Mouse (Mus musculus): ENCODE measurements around the gene Olfr204.
"Not testable (repeated sequence)": the region's sequence is repeated elsewhere in the genome, so short reads cannot be mapped to it uniquely, and the experiment has no call there.

The Olfr204 gene

DNA sequence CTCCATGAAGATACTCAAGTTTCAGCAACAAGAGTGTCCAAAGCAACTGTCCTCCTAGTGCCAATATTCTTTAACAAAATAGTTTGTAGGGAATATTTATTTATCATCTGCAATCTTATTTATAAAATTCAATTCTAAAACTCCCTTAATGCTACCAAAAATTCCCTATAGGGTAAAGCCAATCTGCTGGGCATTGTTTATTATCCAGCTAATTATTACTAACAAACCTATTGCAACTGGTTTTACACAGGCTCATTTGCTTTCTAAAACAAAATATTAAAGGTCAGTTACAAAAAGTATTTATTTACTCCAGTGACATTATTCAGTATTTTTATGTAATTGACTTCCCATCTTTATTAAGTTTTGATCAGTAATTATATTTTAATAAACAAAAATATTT is at the start of gene Olfr204:
Olfr204 (minus strand) TSS at position 101 of the 400 bp plus-strand sequence.
- no peak for DNase-seq (ENCODE audit: inconsistent ontology term)

- no peak for DNase-seq (ENCODE audit: inconsistent ontology term)
Observed at GRCm38 (mm10) chr16:59363893-59364292, 45.8 kb upstream of the Olfr204 start, which contains the start of gene Olfr209. Olfr209 (minus strand) TSS chr16:59363993.

DNA sequence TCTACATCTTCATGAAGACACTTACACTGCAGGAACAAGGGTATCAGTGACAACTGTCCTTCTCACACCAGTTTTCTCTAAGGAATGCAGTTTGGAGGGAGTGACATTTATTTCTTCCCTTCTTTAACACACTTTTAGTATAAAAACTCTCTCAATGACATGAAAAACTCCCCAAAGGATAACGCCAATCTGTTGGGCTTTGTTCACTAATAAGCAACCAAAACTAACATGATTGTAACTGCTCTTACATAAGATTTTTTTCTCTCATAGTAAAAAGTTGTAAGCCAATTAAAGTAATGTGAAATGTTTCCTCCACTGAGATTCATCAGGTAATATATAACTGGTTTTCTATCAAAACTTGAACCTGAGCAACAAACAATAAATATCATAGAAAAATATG is 31.1 kb upstream of the Olfr204 start, which contains the start of gene Olfr206:
Olfr206 (minus strand) TSS at position 101 of the 400 bp plus-strand sequence.
- no peak for DNase-seq (ENCODE audit: inconsistent ontology term)

DNA sequence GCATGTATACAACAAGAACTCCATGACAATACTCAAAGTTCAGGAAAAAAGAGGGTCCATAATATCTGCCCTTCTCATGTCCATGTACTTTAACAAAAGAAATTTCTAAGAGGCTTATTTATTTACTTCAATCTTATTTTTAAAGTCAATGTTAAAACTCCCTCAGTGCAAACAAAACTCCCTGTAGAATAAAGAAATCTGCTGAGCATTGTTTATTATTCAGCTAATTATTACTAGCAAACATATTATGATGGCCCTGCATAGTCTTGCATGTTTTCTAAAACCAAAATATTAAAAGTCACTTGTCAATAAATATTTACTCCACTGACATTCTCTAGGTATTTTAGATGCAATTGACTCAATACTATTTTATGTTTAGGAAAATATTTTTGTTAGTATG is 13.0 kb upstream of the Olfr204 start, which contains the start of gene Olfr205:
Olfr205 (minus strand) TSS at position 101 of the 400 bp plus-strand sequence.
- no peak for DNase-seq (ENCODE audit: inconsistent ontology term)

DNA sequence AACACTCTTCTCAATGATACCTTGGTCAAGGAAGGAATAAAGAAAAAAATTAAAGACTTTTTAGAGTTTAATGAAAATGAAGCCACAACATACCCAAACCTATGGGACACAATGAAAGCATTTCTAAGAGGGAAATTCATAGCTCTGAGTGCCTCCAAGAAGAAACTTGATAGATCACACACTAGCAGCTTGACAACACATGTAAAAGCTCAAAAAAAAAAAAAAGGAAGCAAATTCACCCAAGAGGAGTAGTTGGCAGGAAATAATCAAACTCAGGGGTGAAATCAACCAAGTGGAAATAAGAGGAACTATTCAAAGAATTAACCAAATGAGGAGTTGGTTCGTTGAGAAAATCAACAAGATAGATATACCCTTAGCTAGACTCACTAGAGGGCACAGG is 5.2 kb upstream of the Olfr204 start:
- not testable (repeated sequence) for DNase-seq (ENCODE audit: inconsistent ontology term)

DNA sequence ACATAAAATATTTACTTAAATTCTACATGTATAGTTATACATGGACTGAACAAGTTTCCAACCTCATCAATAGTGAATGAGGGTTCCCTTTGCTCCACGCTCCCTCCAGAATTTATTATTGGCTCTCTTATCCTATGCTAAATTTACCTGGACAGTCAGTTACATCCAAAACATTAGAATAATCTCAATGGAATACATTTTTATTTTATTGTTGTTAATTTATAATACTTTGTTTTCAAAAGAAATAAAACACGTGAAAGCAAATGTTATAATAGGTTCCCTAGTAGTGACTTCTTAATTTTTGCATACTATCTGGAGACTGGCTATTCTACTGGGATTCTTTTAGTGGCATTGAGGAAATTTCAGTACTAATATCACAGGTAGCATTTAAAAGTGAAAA is 19.5 kb downstream of the Olfr204 start, which contains the start of gene Olfr203:
Olfr203 (plus strand) TSS at position 301 of the 400 bp plus-strand sequence.
- DNase-seq (ENCODE audit: inconsistent ontology term): no peak

DNA sequence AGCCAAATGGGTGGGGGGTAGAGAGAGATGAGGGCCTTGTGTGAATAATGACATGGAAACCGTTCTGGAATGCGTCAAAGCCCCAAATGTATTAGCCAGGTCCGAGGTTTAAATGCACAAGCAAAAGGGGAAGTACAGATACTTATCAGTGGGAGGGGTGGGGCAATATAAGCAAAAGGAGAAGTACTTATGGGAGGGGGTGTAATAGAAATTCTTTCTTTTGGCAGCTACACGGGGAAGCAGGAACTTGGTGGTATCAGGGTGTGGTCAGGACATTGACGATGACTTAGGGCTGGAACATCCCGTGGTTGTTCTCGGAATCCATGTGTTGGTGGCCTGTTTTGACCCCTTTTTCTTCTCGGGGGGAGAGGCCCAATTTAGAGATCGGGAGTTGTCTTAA is 30.5 kb downstream of the Olfr204 start:
- DNase-seq (ENCODE audit: inconsistent ontology term): not testable (repeated sequence)

DNA sequence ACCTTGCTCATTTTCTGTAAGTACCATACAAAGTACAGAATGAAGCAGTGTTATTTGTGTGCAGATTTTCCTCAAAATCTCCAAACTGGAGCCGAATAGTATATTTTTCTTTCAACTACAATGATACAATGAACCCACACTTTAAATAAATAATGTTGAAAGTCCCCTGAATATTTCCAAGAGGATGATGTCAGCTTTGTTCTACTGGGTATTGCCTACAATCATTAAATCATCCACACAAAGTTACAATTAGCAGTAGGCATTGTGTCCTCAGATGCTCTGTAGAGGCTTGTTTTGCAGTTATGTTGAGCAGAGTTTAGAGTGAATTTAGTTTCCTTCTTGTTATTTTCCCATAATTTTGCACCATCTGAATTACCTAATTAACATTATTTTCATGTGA is 31.4 kb downstream of the Olfr204 start, which contains the start of gene Olfr202:
Olfr202 (minus strand) TSS at position 101 of the 400 bp plus-strand sequence.
- DNase-seq (ENCODE audit: inconsistent ontology term): no peak

- no peak for DNase-seq (ENCODE audit: inconsistent ontology term)
Observed at GRCm38 (mm10) chr16:59283476-59283875, 34.6 kb downstream of the Olfr204 start.

GRCm38 (mm10) chr16:59280542-59280941 is 37.5 kb downstream of the Olfr204 start:
- DNase-seq (ENCODE audit: inconsistent ontology term): no peak

DNA sequence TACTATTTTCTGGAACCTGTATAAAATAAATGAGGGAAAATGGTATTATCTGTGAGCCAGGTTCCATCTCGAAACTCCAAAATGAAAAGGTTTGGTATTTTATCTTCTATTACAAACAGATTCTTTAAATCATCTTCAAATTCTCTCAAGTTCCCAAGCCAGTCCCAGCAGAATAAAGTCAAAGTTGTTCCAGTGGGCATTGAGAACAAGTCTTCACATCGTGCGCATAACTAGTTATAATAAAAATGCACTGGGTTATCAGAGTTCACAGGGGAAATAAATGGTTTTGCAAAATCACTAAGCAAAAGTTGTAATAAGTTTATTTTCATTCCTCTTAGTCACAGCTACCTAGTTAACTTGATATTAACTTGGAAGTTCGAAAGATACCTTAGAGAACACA is 45.5 kb downstream of the Olfr204 start, which contains the start of gene Olfr201:
Olfr201 (minus strand) TSS at position 101 of the 400 bp plus-strand sequence.
- not testable (repeated sequence) for DNase-seq (ENCODE audit: inconsistent ontology term)

DNA sequence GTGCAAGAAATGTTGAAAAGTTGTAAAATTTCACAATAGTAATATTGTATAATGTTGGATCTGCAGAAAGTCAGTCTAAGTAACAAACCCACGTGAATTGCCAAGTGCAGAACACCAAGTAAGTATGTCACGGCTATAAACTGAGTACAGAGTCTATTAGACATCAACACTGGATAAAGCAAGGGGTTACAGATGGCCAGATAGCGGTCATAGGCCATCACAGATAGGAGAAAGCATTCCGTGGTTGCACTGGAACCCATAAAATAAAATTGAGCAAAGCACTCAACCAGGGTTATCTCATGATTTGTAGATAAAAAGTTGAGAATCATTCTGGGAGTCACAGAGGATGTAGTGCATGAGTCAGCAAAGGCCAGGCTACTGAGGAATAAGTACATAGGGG is 49.0 kb downstream of the Olfr204 start:
- DNase-seq (ENCODE audit: inconsistent ontology term): not testable (repeated sequence)

All from Muller cell, postnatal 12 days (primary cell).